10 mouse cellular contexts compared by ENCODE assay signal in genomic region chr1:189013587-189013921, GRCm38 (mm10). TPM values are rescaled to one million over a fixed set of nuclear protein-coding genes. Genes with fewer than 3 reads are reported as not detected.
A peak's percentile ranks its signal among the peaks of the same experiment; 100 is the strongest.
DNase-seq lines count a peak whose midpoint lies in the region; ATAC-seq lines count a peak whose summit lies in the region.
"Had no signal": no experiment of that assay in that cellular context is flagged by ENCODE, and none has a peak within 500 bp of the region (broad histone marks: within the 10 kb centered on the region; RNA-seq: fewer than 3 reads in every experiment).

No protein-coding gene starts in this region.

- no peak overlapping the region for H3K9ac ChIP-seq in heart, embryonic 12.5 days
- no peak overlapping the region for H3K9ac ChIP-seq in midbrain, embryonic 13.5 days (replicated peaks)
- no peak overlapping the region for H3K9ac ChIP-seq in stomach, embryonic 15.5 days

- no peaks in the 10 kb centered on the region for H3K9me3 ChIP-seq in heart, embryonic 12.5 days (replicated peaks)
- H3K9me3 ChIP-seq in midbrain, embryonic 13.5 days: no peaks in the 10 kb centered on the region
- no peaks in the 10 kb centered on the region for H3K9me3 ChIP-seq in midbrain, embryonic 10.5 days (replicated peaks)
- no peaks in the 10 kb centered on the region for H3K9me3 ChIP-seq in limb, embryonic 10.5 days (replicated peaks)
- H3K9me3 ChIP-seq in stomach, embryonic 15.5 days: no peaks in the 10 kb centered on the region

- no peak overlapping the region for H3K27ac ChIP-seq in heart, embryonic 12.5 days (ENCODE audit: poor library complexity, severe bottlenecking)
- H3K27ac ChIP-seq in midbrain, embryonic 13.5 days: no peak overlapping the region
- no peak overlapping the region for H3K27ac ChIP-seq in midbrain, embryonic 10.5 days (replicated peaks)
- H3K27ac ChIP-seq in limb, embryonic 10.5 days: peak overlapping the region; percentile 56; the same call in 1 of the 2 replicates
- no peak overlapping the region for H3K27ac ChIP-seq in stomach, embryonic 15.5 days

- H3K4me3 ChIP-seq in heart, embryonic 12.5 days: peak overlapping the region; percentile 24
- H3K4me3 ChIP-seq in midbrain, embryonic 13.5 days (replicated peaks): no peak overlapping the region
- H3K4me3 ChIP-seq in midbrain, embryonic 10.5 days: no peak overlapping the region
- peak overlapping the region; percentile 33 for H3K4me3 ChIP-seq in limb, embryonic 10.5 days
- no peak overlapping the region for H3K4me3 ChIP-seq in stomach, embryonic 15.5 days (replicated peaks)

- 13% methylated on average over 4 of the region's 4 CpGs for WGBS in heart, embryonic 12.5 days
- WGBS in midbrain, embryonic 13.5 days: 8% methylated on average over 4 of the region's 4 CpGs
- 6% methylated on average over 4 of the region's 4 CpGs for WGBS in midbrain, embryonic 10.5 days
- WGBS in limb, embryonic 10.5 days: 8% methylated on average over 4 of the region's 4 CpGs
- 12% methylated on average over 4 of the region's 4 CpGs for WGBS in stomach, embryonic 15.5 days

- H3K4me2 ChIP-seq in heart, embryonic 12.5 days: peak overlapping the region; percentile 66
- H3K4me2 ChIP-seq in midbrain, embryonic 13.5 days (replicated peaks): peak overlapping the region; percentile 14
- peak overlapping the region; percentile 46; the same call in 1 of the 2 replicates for H3K4me2 ChIP-seq in stomach, embryonic 15.5 days

- no peak for DNase-seq in heart, adult 18-20 months
- DNase-seq in midbrain, embryonic 10.5 days (ENCODE audit: low spot score): no peak
- no peak for DNase-seq in limb, embryonic 10.5 days (ENCODE audit: low spot score)
- no peak for DNase-seq in thymus, adult 18-20 months
- DNase-seq: cerebellum, adult 11-12 months; kidney, adult 18-20 months had no signal

- ATAC-seq in heart, embryonic 12.5 days (ENCODE audit: insufficient number of reproducible peaks, low FRiP score): no peak
- no peak for ATAC-seq in midbrain, embryonic 13.5 days
- ATAC-seq in stomach, embryonic 15.5 days (ENCODE audit: insufficient read depth, low FRiP score, low read depth): no peak
- no peak for ATAC-seq in cerebellum, adult (ENCODE audit: insufficient number of reproducible peaks, low FRiP score, low TSS enrichment)

- peaks cover 18% of the 10 kb centered on the region for H3K4me1 ChIP-seq in heart, embryonic 12.5 days (replicated peaks)
- peaks cover 13% of the 10 kb centered on the region; the same call in 1 of the 2 replicates for H3K4me1 ChIP-seq in midbrain, embryonic 13.5 days (replicated peaks)
- peaks cover 21% of the 10 kb centered on the region for H3K4me1 ChIP-seq in midbrain, embryonic 10.5 days
- H3K4me1 ChIP-seq in limb, embryonic 10.5 days: peaks cover 21% of the 10 kb centered on the region
- peaks cover 9% of the 10 kb centered on the region for H3K4me1 ChIP-seq in stomach, embryonic 15.5 days

- H3K27me3 ChIP-seq in heart, embryonic 12.5 days (replicated peaks): 0 out of 2 replicates have a peak, but pooled peaks cover 20% of the 10 kb centered on the region
- H3K27me3 ChIP-seq in midbrain, embryonic 13.5 days: peaks cover 18% of the 10 kb centered on the region; the same call in 1 of the 2 replicates
- peaks cover 25% of the 10 kb centered on the region for H3K27me3 ChIP-seq in midbrain, embryonic 10.5 days (ENCODE audit: low read depth, poor library complexity, severe bottlenecking)
- peaks cover 23% of the 10 kb centered on the region for H3K27me3 ChIP-seq in limb, embryonic 10.5 days (ENCODE audit: low read depth, poor library complexity, severe bottlenecking)
- 0 out of 2 replicates have a peak, but pooled peaks cover 3% of the 10 kb centered on the region for H3K27me3 ChIP-seq in stomach, embryonic 15.5 days (replicated peaks)

- no peaks in the 10 kb centered on the region for H3K36me3 ChIP-seq in heart, embryonic 12.5 days
- no peaks in the 10 kb centered on the region for H3K36me3 ChIP-seq in midbrain, embryonic 13.5 days
- H3K36me3 ChIP-seq in midbrain, embryonic 10.5 days: no peaks in the 10 kb centered on the region
- no peaks in the 10 kb centered on the region for H3K36me3 ChIP-seq in limb, embryonic 10.5 days
- no peaks in the 10 kb centered on the region for H3K36me3 ChIP-seq in stomach, embryonic 15.5 days

RNA-seq across cellular contexts. Expression of gene Kctd3, which starts 5.9 kb away (rescaled TPM):
- polyA plus RNA-seq in heart, embryonic 12.5 days (2016; fragmentation: Nextera tagmentation; extraction: Ambion mirVana): 28.0 and 28.7 TPM in 2 replicates
- 10 to 100 TPM in 1 of 2 experiments, 1 to 10 TPM in 1; 9.7 to 10.6 TPM for total RNA-seq in heart, adult 18-20 months (2021)
- polyA plus RNA-seq in midbrain, embryonic 13.5 days (2015; fragmentation: Nextera tagmentation; extraction: Ambion mirVana): 33.9 and 37.6 TPM in 2 replicates
- 28.6 and 31.1 TPM in 2 replicates for polyA plus RNA-seq in midbrain, embryonic 10.5 days (2016; fragmentation: Nextera tagmentation; extraction: Ambion mirVana)
- polyA plus RNA-seq in limb, embryonic 10.5 days (2016; fragmentation: Nextera tagmentation; extraction: Ambion mirVana): 28.5 and 32.6 TPM in 2 replicates
- polyA plus RNA-seq in stomach, embryonic 15.5 days (2015; fragmentation: Nextera tagmentation; extraction: Ambion mirVana): 27.8 and 29.1 TPM in 2 replicates

Comparison
In these comparisons a context has a peak if more than half of its experiments do, and no peak if none do; other contexts are left out.
1. H3K4me2 ChIP-seq: peak in every context shown above with its lines; median percentile 66 in heart, embryonic 12.5 days; 46 in stomach, embryonic 15.5 days; 14 in midbrain, embryonic 13.5 days.
2. H3K4me3 ChIP-seq: peak in heart, embryonic 12.5 days (single experiment) and limb, embryonic 10.5 days (single experiment); none in midbrain, embryonic 13.5 days (single experiment), midbrain, embryonic 10.5 days (single experiment) and stomach, embryonic 15.5 days (single experiment).